Mouse (Mus musculus) megakaryocyte, embryonic 14.5 days (primary cell): ENCODE data around the gene Ppm1n.

Experiments used
- FLI1 ChIP-seq: IDR thresholded peaks from 2 replicates; pipeline ENCODE4 v1.6.1; 2012; ENCODE audit warnings: low read length, inconsistent platforms, mixed read lengths
- GATA1 ChIP-seq: IDR thresholded peaks from 3 replicates; pipeline ENCODE4 v1.6.1; 2012; ENCODE audit warnings: mixed read lengths, low read length, inconsistent platforms, borderline replicate concordance

DNA sequence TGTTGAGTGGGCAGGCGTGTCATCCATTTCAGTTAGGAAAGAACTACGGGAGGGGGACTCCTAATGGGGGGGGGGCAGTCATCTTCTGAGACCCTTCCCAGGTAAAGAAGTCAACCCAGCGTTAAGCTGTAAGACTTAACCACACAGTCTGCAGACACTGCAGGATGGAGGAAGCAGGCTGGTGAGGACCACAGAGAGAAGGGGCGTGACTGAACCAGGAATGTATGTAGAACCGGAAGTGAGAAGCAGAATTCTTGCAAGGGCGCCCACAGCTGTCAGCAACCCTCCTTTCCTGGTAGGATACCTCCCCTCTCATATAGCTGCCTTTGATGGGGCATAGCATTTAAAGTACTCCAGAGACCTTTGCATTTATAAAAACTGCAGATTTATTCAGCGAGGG lies 23.3 kb downstream of the Ppm1n start:
- TF ChIP-seq GATA1: no peak
- no peak for TF ChIP-seq FLI1
